Mouse (Mus musculus) hindbrain, embryonic 10.5 days (tissue): ENCODE measurements at regions not wholly inside any gene's neighbourhood (a gene's known extent, or its start where the extent isn't known, plus 50 kb on each side); places are given as distances from the start of the nearest gene placed in this dataset.

ENCODE experiments used
- DNase-seq: peaks from one replicate; pipeline ENCODE4 v3.0.0-alpha.2; 2017; ENCODE audit warnings: low spot score
- H3K27ac ChIP-seq: fragments of 300-500 bp; sonication (generic); 2 replicates; pipeline ENCODE4 v1.5.1; 2016; ENCODE audit warnings: mild to moderate bottlenecking, moderate library complexity
- H3K27me3 ChIP-seq: fragments of 300-500 bp; sonication (generic); 2 replicates; pipeline ENCODE4 v1.6.1; 2016; ENCODE audit warnings: mild to moderate bottlenecking; ENCODE audit not compliant: poor library complexity, insufficient read depth, severe bottlenecking
- H3K36me3 ChIP-seq: fragments of 300-500 bp; sonication (generic); 2 replicates; pipeline ENCODE4 v1.6.1; 2016; ENCODE audit warnings: mild to moderate bottlenecking, moderate library complexity
- H3K4me1 ChIP-seq: fragments of 300-500 bp; sonication (generic); replicated peaks from 2 replicates; pipeline ENCODE4 v1.6.1; 2016; ENCODE audit warnings: mild to moderate bottlenecking
- H3K4me3 ChIP-seq: fragments of 300-500 bp; sonication (generic); 2 replicates; pipeline ENCODE4 v1.5.1; 2016; ENCODE audit warnings: mild to moderate bottlenecking, moderate library complexity
- H3K9me3 ChIP-seq: fragments of 300-500 bp; sonication (generic); 2 replicates; pipeline ENCODE4 v1.6.1; 2016; ENCODE audit warnings: mild to moderate bottlenecking, moderate library complexity
- WGBS: fragments of 180-500 bp; shearing (Covaris S2); methylation state at CpG from one replicate; pipeline ENCODE4 v1.1.7; 2016; 5-methylcytosine and 5-hydroxymethylcytosine counted together

DNA sequence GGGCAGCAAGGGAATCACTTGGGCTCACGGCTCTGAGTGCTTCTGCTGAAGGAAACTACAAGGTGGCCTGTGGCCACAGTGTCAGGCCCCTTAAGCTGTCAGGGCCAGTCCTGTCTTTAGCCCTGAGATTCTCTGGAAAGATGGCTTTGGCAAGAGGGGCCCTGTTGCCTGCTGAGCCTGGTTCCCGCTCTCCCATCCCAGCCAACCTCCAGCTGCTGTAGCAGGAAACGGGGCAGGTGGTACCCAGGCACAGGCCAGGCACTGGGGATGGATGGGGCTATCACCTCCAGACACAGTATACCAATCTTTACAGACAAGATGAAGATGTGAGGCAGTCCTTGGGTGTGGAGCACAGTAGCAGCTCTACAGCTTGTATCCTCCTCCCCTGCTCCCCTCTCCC is 54.6 kb upstream of the Otos start:
- no peak for DNase-seq
- Histone ChIP-seq H3K4me3 (no peak overlapping the region), H3K9me3 (no peaks in the 10 kb centered on the region; the same call in 1 of the 2 replicates), H3K27ac (no peak overlapping the region), H3K36me3 (no peaks in the 10 kb centered on the region), H3K27me3 (peaks cover 23% of the 10 kb centered on the region), H3K4me1 (peaks cover 23% of the 10 kb centered on the region)
- WGBS, result 83% methylated on average over 3 of the region's 3 CpGs

- peaks cover 32% of the 10 kb centered on the region for H3K27me3 ChIP-seq
- H3K9me3 ChIP-seq, result no peaks in the 10 kb centered on the region
- no peaks in the 10 kb centered on the region for H3K36me3 ChIP-seq
- 86% methylated on average over 2 of the region's 2 CpGs for WGBS
- no peak overlapping the region for H3K4me3 ChIP-seq
- DNase-seq, result no peak
- H3K4me1 ChIP-seq, result peaks cover 32% of the 10 kb centered on the region
- H3K27ac ChIP-seq, result no peak overlapping the region
Measured at GRCm38 (mm10) chr1:92700107-92700506, 51.5 kb upstream of the Otos start.

- H3K36me3 ChIP-seq, result no peaks in the 10 kb centered on the region
- H3K27ac ChIP-seq, result no peak overlapping the region
- 7% methylated on average over 6 of the region's 6 CpGs for WGBS
- DNase-seq, result no peak
- peaks cover 32% of the 10 kb centered on the region for H3K4me1 ChIP-seq
- H3K4me3 ChIP-seq, result no peak overlapping the region
- H3K27me3 ChIP-seq, result peaks cover 32% of the 10 kb centered on the region
- H3K9me3 ChIP-seq, result no peaks in the 10 kb centered on the region
Measured at GRCm38 (mm10) chr1:92699697-92700096, 51.1 kb upstream of the Otos start.

DNA sequence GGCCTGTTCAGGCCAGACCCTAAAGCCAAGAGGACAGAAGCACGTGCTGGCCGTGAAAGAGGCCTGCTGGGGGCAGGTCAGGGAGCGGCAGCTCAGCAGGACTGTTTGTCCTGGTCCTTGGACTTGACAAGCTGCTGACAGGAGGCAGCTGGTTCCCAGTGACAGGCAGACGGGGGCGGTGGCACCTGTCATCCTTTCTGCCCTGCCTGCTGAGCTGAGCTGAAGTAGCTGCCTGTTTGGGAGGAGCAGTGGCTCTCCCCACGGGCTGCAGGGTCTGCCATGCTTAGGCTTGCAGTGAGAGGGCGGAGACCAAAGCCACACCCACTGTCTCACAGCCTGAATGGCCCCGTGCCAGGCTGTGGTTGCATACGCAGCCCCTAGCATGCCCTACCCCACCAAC is 50.4 kb upstream of the Otos start:
- Histone ChIP-seq H3K36me3 (no peaks in the 10 kb centered on the region), H3K27ac (peak overlapping the region; percentile 59; the same call in 1 of the 2 replicates), H3K27me3 (peaks cover 32% of the 10 kb centered on the region), H3K9me3 (no peaks in the 10 kb centered on the region), H3K4me3 (peak overlapping the region; percentile 12; the same call in 1 of the 2 replicates), H3K4me1 (peaks cover 32% of the 10 kb centered on the region)
- WGBS, result 3% methylated on average over 9 of the region's 9 CpGs
- peak; percentile 74 for DNase-seq

- H3K27me3 ChIP-seq, result peaks cover 32% of the 10 kb centered on the region
- 81% methylated on average over 3 of the region's 3 CpGs for WGBS
- no peaks in the 10 kb centered on the region for H3K36me3 ChIP-seq
- DNase-seq, result no peak
- no peak overlapping the region for H3K4me3 ChIP-seq
- H3K27ac ChIP-seq, result peak overlapping the region; percentile 59; the same call in 1 of the 2 replicates
- peaks cover 32% of the 10 kb centered on the region for H3K4me1 ChIP-seq
- no peaks in the 10 kb centered on the region for H3K9me3 ChIP-seq
Measured at GRCm38 (mm10) chr1:92698541-92698940, 49.9 kb upstream of the Otos start.
